Mouse (Mus musculus) T-cell, adult 66 days (primary cell): Measurements from ENCODE around the gene Rab4a. TPM values are rescaled to one million over a fixed set of nuclear protein-coding genes. Genes with fewer than 3 reads are reported as not detected.

Source experiments
- total RNA-seq, 2 experiments: library from RNA; stranded (reverse); gene quantifications; 3 replicates in 1 of 2; 4 replicates in 1 of 2; pipeline ENCODE4 v1.2.4; 2023

Rab4a gene
- 1 to 10 TPM; 4.5 to 6.1 TPM for total RNA-seq

DNA sequence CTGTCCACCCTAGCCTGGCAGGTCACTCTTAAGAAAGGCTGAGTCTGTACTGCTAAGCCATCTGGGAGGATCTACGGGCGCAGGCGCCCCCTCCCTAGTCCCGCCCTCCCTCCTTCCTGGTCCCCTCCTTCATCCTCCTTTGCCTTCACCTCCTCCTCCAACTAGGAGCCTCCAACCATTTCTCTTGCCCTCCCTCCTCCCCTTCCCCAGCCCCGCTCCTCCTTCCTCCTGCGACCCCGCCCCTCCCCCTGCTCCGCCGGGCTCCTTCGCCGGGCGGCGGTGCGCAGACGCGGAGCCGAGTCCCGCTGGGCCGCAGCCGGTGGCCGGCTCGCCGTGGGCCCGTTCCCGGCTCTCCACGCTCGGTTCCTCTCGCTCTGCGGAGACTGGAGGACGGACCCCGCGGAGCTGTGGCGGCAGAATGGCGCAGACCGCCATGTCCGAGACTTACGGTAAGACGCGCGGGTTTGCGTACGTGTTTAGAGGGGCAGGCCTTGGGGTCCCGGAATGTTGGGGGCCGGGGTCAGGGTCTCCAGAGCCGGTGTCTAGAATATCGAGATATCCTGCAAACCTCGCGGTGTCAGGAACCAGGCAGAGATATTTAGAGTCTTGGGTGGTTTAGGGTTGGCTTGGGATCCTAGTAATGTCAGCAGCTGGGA lies at the start of gene Rab4a:
TSS of gene Rab4a (plus strand) at position 268 of the 656 bp plus-strand sequence.

GRCm38 (mm10) chr8:123859648-123860259 lies 54.0 kb downstream of the Rab4a start, which contains the start of gene Ccsap:
Ccsap (minus strand) TSS chr8:123860209.

Other genes starting within 250 kb of the Rab4a start
- gene Rhou, start 152.1 kb upstream of the Rab4a start, total RNA-seq, result not detected
- gene Ccsap, start 54.2 kb downstream of the Rab4a start, total RNA-seq, result 10 to 100 TPM; 24.0 to 25.4 TPM
- under 1 TPM in 1 of 2 experiments, not detected in 1; 0.41 TPM for gene Acta1, start 88.8 kb downstream of the Rab4a start, total RNA-seq
- 10 to 100 TPM; 20.2 to 26.3 TPM for gene Nup133, start 143.3 kb downstream of the Rab4a start, total RNA-seq
- 1 to 10 TPM; 1.9 to 2.6 TPM for gene Abcb10, start 177.1 kb downstream of the Rab4a start, total RNA-seq
- 10 to 100 TPM; 54.1 to 60.7 TPM for gene Taf5l, start 215.4 kb downstream of the Rab4a start, total RNA-seq
- gene Urb2, start 215.5 kb downstream of the Rab4a start, total RNA-seq, result 10 to 100 TPM; 20.7 to 22.3 TPM